Mouse (Mus musculus): Measurements from ENCODE around the gene Pogz. TPM values are rescaled to one million over a fixed set of nuclear protein-coding genes. Genes with fewer than 3 reads are reported as not detected.

The Pogz gene
- 21.1 and 23.5 TPM in 2 replicates for polyA plus RNA-seq (2015; fragmentation: Nextera tagmentation; extraction: Ambion mirVana)

GRCm38 (mm10) chr3:94837183-94837890 is at the start of gene Pogz:
Pogz (plus strand) TSS chr3:94837567.
- H3K9me3 ChIP-seq (replicated peaks; ENCODE audit: control insufficient read depth, low read length, poor library complexity, severe bottlenecking), result no peaks in the 10 kb centered on the region
- H3K9ac ChIP-seq (ENCODE audit: low read depth, low read length), result peak within 1 kb of the TSS; percentile 89
- peak; percentile 91 for ATAC-seq
- WGBS, result 0% methylated on average over 32 of the region's 57 CpGs
- peak within 1 kb of the TSS; percentile 100 for H3K27ac ChIP-seq (ENCODE audit: low read length)
- no peaks in the 10 kb centered on the region for H3K27me3 ChIP-seq (ENCODE audit: control insufficient read depth, insufficient read depth, low read depth, low read length)
- H3K4me3 ChIP-seq (ENCODE audit: low read depth, low read length), result peak within 1 kb of the TSS; percentile 69
- H3K4me2 ChIP-seq (ENCODE audit: low read length), result peak within 1 kb of the TSS; percentile 90
- peaks cover 19% of the 10 kb centered on the region for H3K4me1 ChIP-seq (ENCODE audit: control insufficient read depth, insufficient read depth, low read length)
- H3K36me3 ChIP-seq (ENCODE audit: control insufficient read depth, insufficient read depth, low read length), result no peaks in the 10 kb centered on the region

- Histone ChIP-seq H3K4me1 (ENCODE audit: control insufficient read depth, insufficient read depth, low read length) (peaks cover 13% of the 10 kb centered on the region), H3K9me3 (replicated peaks; ENCODE audit: control insufficient read depth, low read length, poor library complexity, severe bottlenecking) (no peaks in the 10 kb centered on the region), H3K4me3 (ENCODE audit: low read depth, low read length) (no peak overlapping the region), H3K4me2 (ENCODE audit: low read length) (no peak overlapping the region), H3K27me3 (ENCODE audit: control insufficient read depth, insufficient read depth, low read depth, low read length) (no peaks in the 10 kb centered on the region), H3K9ac (ENCODE audit: low read depth, low read length) (no peak overlapping the region), H3K27ac (ENCODE audit: low read length) (no peak overlapping the region), H3K36me3 (ENCODE audit: control insufficient read depth, insufficient read depth, low read length) (no peaks in the 10 kb centered on the region)
- ATAC-seq, result no peak
- 92% methylated on average over 1 of the region's 1 CpGs for WGBS
These were observed 48.3 kb upstream of the Pogz start for GRCm38 (mm10) chr3:94789071-94789470.

DNA sequence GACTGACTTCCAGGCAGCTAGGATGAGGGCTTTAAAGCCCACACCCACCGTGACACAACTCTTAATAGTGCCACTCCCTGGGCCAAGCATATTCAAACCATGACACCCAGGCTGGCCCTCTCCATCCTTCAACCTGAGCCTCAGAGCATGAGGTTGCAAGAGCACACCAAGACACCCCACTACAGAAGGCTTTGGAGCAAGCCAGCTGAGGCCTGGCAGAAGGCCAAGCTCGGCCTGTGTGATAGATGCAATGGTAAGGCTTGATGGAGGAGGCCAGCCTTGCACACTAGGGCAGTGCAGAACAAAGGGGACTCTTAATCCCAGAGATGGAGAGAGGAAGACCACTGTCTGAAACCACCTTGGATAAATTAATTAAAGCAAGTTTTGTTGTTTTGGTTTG is 47.9 kb upstream of the Pogz start:
- ATAC-seq, result no peak
- H3K4me3 ChIP-seq (ENCODE audit: low read depth, low read length), result no peak overlapping the region
- H3K9me3 ChIP-seq (replicated peaks; ENCODE audit: control insufficient read depth, low read length, poor library complexity, severe bottlenecking), result no peaks in the 10 kb centered on the region
- 88% methylated on average over 2 of the region's 2 CpGs for WGBS
- no peak overlapping the region for H3K4me2 ChIP-seq (ENCODE audit: low read length)
- H3K9ac ChIP-seq (ENCODE audit: low read depth, low read length), result no peak overlapping the region
- H3K27ac ChIP-seq (ENCODE audit: low read length), result no peak overlapping the region
- H3K36me3 ChIP-seq (ENCODE audit: control insufficient read depth, insufficient read depth, low read length), result no peaks in the 10 kb centered on the region
- peaks cover 12% of the 10 kb centered on the region for H3K4me1 ChIP-seq (ENCODE audit: control insufficient read depth, insufficient read depth, low read length)
- no peaks in the 10 kb centered on the region for H3K27me3 ChIP-seq (ENCODE audit: control insufficient read depth, insufficient read depth, low read depth, low read length)

- Histone ChIP-seq H3K27me3 (ENCODE audit: control insufficient read depth, insufficient read depth, low read depth, low read length) (no peaks in the 10 kb centered on the region), H3K36me3 (ENCODE audit: control insufficient read depth, insufficient read depth, low read length) (no peaks in the 10 kb centered on the region), H3K4me1 (ENCODE audit: control insufficient read depth, insufficient read depth, low read length) (0 out of 2 replicates have a peak, but pooled peaks cover 3% of the 10 kb centered on the region), H3K9me3 (replicated peaks; ENCODE audit: control insufficient read depth, low read length, poor library complexity, severe bottlenecking) (no peaks in the 10 kb centered on the region), H3K4me3 (ENCODE audit: low read depth, low read length) (no peak overlapping the region), H3K4me2 (ENCODE audit: low read length) (no peak overlapping the region), H3K9ac (ENCODE audit: low read depth, low read length) (no peak overlapping the region), H3K27ac (ENCODE audit: low read length) (no peak overlapping the region)
- no peak for ATAC-seq
- 89% methylated on average over 2 of the region's 2 CpGs for WGBS
These were observed 45.1 kb upstream of the Pogz start for GRCm38 (mm10) chr3:94792258-94792657.

- Histone ChIP-seq H3K4me2 (ENCODE audit: low read length) (no peak overlapping the region), H3K27ac (ENCODE audit: low read length) (no peak overlapping the region), H3K4me3 (ENCODE audit: low read depth, low read length) (no peak overlapping the region), H3K27me3 (ENCODE audit: control insufficient read depth, insufficient read depth, low read depth, low read length) (no peaks in the 10 kb centered on the region), H3K9ac (ENCODE audit: low read depth, low read length) (no peak overlapping the region), H3K4me1 (ENCODE audit: control insufficient read depth, insufficient read depth, low read length) (no peaks in the 10 kb centered on the region), H3K36me3 (ENCODE audit: control insufficient read depth, insufficient read depth, low read length) (no peaks in the 10 kb centered on the region), H3K9me3 (replicated peaks; ENCODE audit: control insufficient read depth, low read length, poor library complexity, severe bottlenecking) (no peaks in the 10 kb centered on the region)
- no peak for ATAC-seq
- 87% methylated on average over 2 of the region's 2 CpGs for WGBS
These were observed 43.7 kb upstream of the Pogz start for GRCm38 (mm10) chr3:94793672-94794071.

DNA sequence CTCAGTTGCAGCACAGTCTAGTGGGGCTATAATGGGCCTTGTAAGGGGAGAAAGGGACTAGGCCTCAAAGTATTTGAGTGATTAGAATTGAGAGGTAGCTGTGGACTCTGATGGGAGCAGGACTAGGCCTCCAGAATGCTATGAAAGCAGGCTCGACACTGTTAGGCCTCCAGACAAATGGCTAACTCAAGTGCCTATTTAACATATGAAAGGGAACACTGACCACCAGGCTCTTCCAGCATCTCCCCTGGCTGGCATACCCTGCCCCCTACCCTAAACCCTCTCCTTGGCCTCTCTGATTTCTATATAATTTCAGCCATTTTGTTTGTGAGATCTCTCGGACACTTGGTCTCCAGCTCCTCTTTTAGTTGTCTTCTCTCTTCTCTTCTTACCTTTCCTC is 43.0 kb upstream of the Pogz start:
- Histone ChIP-seq H3K4me2 (ENCODE audit: low read length) (no peak overlapping the region), H3K9ac (ENCODE audit: low read depth, low read length) (no peak overlapping the region), H3K4me1 (ENCODE audit: control insufficient read depth, insufficient read depth, low read length) (no peaks in the 10 kb centered on the region), H3K4me3 (ENCODE audit: low read depth, low read length) (no peak overlapping the region), H3K36me3 (ENCODE audit: control insufficient read depth, insufficient read depth, low read length) (no peaks in the 10 kb centered on the region), H3K9me3 (replicated peaks; ENCODE audit: control insufficient read depth, low read length, poor library complexity, severe bottlenecking) (no peaks in the 10 kb centered on the region), H3K27ac (ENCODE audit: low read length) (no peak overlapping the region), H3K27me3 (ENCODE audit: control insufficient read depth, insufficient read depth, low read depth, low read length) (no peaks in the 10 kb centered on the region)
- ATAC-seq, result no peak
- 42% methylated on average over 2 of the region's 2 CpGs for WGBS

DNA sequence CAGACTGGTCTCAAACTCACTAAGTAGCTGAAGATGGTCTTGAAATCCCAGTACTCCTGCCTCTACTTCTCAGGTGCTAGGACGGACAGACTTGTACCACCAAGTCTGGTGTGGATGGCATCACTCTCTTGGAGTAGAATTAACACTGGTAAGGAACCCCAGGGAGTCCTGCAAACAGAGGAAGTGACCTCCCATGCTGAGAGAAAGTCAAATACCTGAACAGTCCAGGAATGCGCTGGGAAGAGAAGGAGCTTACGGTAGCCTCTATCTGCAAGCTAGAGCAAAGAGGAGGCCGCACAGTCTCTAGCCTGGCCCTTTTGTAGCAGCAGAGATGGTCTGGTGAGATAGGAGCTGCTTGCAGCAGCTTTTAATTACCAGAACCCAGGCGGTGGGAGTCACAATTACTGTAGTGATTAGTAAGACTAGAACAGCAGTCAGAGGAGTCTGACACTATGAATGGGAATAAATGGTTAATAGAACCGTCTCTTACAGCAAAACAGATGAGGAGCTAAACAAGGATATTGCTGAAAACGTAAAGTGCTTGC is 41.7 kb upstream of the Pogz start:
- Histone ChIP-seq H3K9ac (ENCODE audit: low read depth, low read length) (no peak overlapping the region), H3K36me3 (ENCODE audit: control insufficient read depth, insufficient read depth, low read length) (no peaks in the 10 kb centered on the region), H3K4me3 (ENCODE audit: low read depth, low read length) (no peak overlapping the region), H3K4me2 (ENCODE audit: low read length) (no peak overlapping the region), H3K27me3 (ENCODE audit: control insufficient read depth, insufficient read depth, low read depth, low read length) (no peaks in the 10 kb centered on the region), H3K4me1 (ENCODE audit: control insufficient read depth, insufficient read depth, low read length) (no peaks in the 10 kb centered on the region), H3K27ac (ENCODE audit: low read length) (no peak overlapping the region), H3K9me3 (replicated peaks; ENCODE audit: control insufficient read depth, low read length, poor library complexity, severe bottlenecking) (no peaks in the 10 kb centered on the region)
- 64% methylated on average over 7 of the region's 7 CpGs for WGBS
- ATAC-seq, result no peak

DNA sequence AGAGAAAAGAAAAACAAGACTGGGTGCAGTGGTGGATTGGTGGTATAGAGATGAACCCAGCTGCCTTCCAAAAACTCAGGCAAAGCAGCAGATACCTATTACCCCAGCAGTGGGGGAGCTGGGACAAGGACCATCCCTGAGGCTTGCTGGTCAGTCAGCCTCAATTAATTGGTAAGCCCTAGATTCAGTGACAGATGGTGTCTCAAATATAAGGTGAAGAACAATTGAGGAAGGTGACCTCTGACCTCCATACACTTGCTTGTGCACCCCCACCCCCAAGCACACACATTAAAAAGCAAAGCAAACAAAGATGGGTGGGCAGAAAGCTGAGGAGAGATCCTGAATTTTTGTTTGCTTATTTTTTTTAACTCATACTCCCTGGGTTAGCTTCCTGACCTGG is 41.2 kb upstream of the Pogz start:
- Histone ChIP-seq H3K27ac (ENCODE audit: low read length) (no peak overlapping the region), H3K27me3 (ENCODE audit: control insufficient read depth, insufficient read depth, low read depth, low read length) (no peaks in the 10 kb centered on the region), H3K4me1 (ENCODE audit: control insufficient read depth, insufficient read depth, low read length) (no peaks in the 10 kb centered on the region), H3K9ac (ENCODE audit: low read depth, low read length) (no peak overlapping the region), H3K36me3 (ENCODE audit: control insufficient read depth, insufficient read depth, low read length) (no peaks in the 10 kb centered on the region), H3K4me3 (ENCODE audit: low read depth, low read length) (no peak overlapping the region), H3K4me2 (ENCODE audit: low read length) (no peak overlapping the region), H3K9me3 (replicated peaks; ENCODE audit: control insufficient read depth, low read length, poor library complexity, severe bottlenecking) (no peaks in the 10 kb centered on the region)
- ATAC-seq, result no peak

GRCm38 (mm10) chr3:94804146-94804545 is 33.2 kb upstream of the Pogz start:
- 7% methylated on average over 10 of the region's 10 CpGs for WGBS
- no peak for ATAC-seq
- H3K27ac ChIP-seq (ENCODE audit: low read length), result no peak overlapping the region
- no peak overlapping the region for H3K9ac ChIP-seq (ENCODE audit: low read depth, low read length)
- no peak overlapping the region for H3K4me3 ChIP-seq (ENCODE audit: low read depth, low read length)
- no peaks in the 10 kb centered on the region for H3K36me3 ChIP-seq (ENCODE audit: control insufficient read depth, insufficient read depth, low read length)
- no peaks in the 10 kb centered on the region for H3K27me3 ChIP-seq (ENCODE audit: control insufficient read depth, insufficient read depth, low read depth, low read length)
- H3K9me3 ChIP-seq (replicated peaks; ENCODE audit: control insufficient read depth, low read length, poor library complexity, severe bottlenecking), result no peaks in the 10 kb centered on the region
- H3K4me2 ChIP-seq (ENCODE audit: low read length), result no peak overlapping the region
- no peaks in the 10 kb centered on the region for H3K4me1 ChIP-seq (ENCODE audit: control insufficient read depth, insufficient read depth, low read length)
